Mouse (Mus musculus): ENCODE measurements around the gene Aunip.

The Aunip gene

DNA sequence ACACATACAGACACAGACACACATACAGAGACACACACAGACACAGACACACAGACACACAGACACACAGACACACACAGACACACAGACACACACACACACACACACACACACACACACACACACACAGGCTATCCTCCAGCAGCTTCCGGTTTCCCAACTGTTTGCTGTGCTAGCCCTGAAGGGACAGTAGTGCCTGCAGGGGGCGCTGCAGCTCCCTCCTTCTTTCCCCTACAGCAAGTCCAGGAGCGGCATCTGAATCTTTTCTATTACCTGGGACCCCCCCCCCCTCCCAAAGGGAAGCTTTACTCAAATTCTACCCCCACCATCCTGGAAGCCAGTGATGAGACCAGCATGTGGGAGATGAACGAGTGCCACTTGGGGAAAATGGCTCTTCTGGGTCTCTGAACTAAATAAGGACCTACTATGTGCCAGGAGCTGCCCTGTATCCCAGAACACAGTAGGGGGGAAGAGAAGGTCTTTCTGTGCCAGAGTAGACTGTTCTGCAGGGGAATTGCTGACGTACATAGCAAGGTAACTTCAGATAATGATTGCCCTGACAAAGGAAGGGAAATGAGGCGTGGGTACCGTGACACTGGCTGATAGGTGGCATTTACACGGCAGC lies 45.3 kb downstream of the Aunip start:
- peak; percentile 55 for DNase-seq

GRCm38 (mm10) chr4:134557626-134558249 lies 46.9 kb downstream of the Aunip start:
- DNase-seq: no peak

- no peak for DNase-seq
Measured at GRCm38 (mm10) chr4:134558570-134559113, 47.8 kb downstream of the Aunip start.

GRCm38 (mm10) chr4:134559154-134559553 lies 48.4 kb downstream of the Aunip start:
- no peak for DNase-seq

DNA sequence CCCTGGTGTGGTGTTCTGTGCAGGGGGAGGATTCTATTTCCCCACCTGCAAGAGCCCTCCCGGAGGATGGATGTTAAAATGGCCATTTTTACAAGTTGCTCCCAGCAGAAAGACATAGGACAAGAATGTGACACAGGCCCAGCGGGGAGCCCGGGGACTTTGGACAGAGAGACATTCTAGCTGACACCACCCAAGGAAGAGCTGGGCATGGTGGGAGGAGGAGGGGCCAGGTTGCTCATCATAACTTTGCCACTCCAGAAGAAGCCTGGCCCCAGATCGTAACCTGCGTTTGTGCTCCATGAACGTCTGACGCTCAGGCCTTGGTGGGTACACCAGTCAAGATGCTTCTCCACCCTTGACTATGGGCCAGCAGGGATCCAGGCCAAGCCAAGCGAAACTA lies 49.9 kb downstream of the Aunip start:
- no peak for DNase-seq

DNA sequence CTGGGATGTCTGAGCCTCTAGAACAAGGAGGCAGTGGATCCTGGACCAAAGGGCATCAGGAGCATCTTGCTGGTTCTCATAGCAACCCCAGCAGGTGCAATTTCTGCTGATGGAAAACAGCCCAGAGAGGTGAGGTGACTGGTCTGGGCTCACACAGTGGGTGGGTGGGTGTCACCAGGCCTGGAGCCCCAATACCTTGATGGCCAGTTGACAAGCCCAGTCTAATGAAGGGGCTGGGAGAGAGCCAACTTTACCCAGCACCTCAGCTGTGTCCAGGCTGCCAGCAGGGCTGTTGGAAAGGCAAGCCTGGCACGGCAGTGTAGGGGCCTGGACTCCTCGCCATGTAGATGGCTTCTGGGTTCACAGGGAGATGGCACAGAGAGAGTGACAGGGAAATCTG lies 51.2 kb downstream of the Aunip start:
- DNase-seq: no peak

DNA sequence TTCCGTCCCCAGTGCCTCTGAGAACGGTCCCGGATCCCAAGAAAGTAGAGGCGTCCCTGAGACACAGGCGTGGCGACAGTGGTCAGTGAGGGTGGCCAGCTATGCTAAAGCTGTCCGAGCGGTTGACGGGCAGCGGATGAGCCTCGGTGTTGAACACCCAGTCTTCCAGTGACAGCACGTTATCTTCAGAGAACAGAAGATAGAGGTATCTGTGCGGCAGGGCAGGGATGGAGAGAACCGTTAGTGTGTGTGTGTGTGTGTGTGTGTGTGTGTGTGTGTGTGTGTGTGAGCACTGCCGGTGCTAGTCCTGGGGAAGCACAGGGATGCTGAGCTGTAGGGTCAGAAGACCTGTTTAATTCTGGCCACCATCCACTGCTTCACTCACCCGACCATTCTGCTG lies 52.8 kb downstream of the Aunip start:
- DNase-seq: no peak

GRCm38 (mm10) chr4:134564093-134564492 lies 53.3 kb downstream of the Aunip start:
- no peak for DNase-seq

DNA sequence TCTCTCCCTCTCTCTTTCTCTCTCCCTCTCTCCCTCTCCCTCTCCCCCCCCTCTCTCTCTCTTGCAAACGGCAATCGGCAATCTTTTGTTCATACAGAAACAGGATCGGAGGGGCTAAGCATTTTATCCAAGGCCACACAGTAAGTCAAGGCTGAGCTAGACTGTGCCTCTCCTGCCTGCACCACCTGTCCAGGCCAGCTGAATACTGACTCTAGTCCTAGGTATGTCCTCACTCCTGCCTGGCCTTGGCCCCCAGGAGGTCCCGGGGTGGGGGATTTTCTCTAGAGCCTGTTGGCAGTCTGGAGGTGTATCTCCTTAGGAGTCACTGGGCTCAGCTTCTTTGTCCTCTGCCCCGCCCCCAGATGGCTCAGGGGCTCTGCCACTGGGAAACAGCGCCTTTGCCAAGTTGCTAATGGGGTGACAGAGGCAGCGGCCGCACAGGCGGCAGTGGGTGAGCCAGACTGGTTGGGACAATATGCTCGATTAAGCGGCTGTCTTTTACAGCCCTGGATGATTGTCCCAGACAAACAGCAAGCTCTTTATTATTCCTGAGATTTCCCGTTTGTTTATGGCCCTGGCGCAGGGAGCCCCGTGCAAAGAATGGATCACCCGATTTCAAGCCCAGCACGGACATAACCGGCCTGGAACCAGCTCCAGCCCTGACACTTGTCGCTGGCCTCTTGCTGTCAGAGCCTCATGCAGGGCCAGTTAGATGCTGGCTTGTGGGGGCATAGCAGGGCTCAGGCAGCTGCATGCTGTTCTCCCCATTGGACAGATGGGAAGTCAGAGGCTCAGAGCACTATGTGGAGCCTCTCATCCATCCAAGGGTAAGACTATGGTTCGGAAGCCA lies 56.8 kb downstream of the Aunip start:
- peak; percentile 80 for DNase-seq

DNA sequence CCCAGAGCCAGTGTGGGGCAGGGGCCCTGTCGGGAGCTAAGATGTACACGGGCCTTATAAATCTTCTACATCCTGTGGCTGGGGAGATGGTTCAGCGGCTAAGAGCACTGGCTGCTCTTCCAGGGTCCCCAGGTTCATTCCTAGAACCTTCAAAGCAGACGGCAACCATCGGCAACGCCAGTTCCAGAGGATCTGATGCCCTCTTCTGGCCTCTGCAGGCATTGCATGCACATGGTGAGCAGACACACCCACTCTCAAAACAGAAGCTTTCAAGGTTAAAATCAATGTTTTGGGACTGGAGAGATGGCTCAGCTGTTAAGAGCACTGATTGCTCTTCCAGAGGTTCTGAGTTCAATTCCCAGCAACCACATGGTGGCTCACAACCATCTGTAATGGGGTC lies 58.4 kb downstream of the Aunip start:
- DNase-seq: no peak

GRCm38 (mm10) chr4:134569831-134570230 lies 59.0 kb downstream of the Aunip start:
- DNase-seq: no peak

DNA sequence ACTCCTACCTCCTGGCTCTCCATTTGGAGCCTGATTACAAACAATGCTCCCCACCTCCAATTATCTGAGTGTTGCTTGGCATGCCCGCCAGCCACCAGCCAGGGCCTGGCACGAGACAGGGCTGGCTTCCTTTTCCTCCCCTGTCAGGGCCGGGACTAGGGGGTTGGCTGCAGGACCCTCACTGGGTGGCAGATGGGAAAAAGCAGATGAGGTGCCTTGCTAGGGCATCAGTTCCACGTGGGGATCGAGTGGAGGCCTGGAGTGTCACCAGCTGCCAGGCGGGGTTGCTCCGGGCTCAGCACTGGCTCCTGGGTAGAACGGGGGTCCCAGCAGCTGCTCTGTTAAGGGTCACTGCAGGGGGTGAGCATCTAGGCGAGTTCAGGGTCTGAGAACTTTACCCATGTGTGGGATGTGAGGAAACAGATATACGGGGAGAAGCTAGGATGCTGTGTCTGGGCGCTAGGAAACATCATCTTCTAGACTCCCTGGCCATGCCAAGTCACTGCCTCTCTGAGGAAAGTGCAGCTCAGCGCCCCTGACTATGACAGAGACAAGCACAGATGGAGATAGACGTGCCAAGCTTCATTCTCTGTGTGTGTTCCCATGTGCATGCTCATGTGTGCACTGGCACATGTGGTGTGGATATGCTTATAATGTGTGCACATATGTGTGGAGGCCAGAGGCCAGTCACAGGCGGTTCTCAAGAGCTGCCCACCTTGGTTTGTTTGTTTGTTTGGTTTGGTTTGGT lies 60.1 kb downstream of the Aunip start:
- no peak for DNase-seq

GRCm38 (mm10) chr4:134572449-134573300 lies 61.9 kb downstream of the Aunip start:
- no peak for DNase-seq

Measured in lung, postnatal 10 days (tissue).